Mouse (Mus musculus): ENCODE data around the gene Cox10.

GRCm38 (mm10) chr11:63970818-63971217, 108.5 kb downstream of the Cox10 start:
- no peak for TF ChIP-seq CTCF (IDR thresholded peaks at IDR 0.05)
- no peak for TF ChIP-seq EP300 (IDR thresholded peaks at IDR 0.05)
